Mouse (Mus musculus): ENCODE data around the gene Atat1.

The Atat1 gene

GRCm38 (mm10) chr17:35918276-35919059 lies 8.6 kb upstream of the Atat1 start:
- in situ Hi-C loops (cut with MboI, MseI) = no loop called here

- in situ Hi-C loops (cut with MboI, MseI) = no loop called here
These were observed 7.8 kb upstream of the Atat1 start for GRCm38 (mm10) chr17:35917463-35918251.

- in situ Hi-C loops (cut with MboI, MseI) = no loop called here
These were observed 7.2 kb upstream of the Atat1 start for GRCm38 (mm10) chr17:35917143-35917462.

- in situ Hi-C loops (cut with MboI, MseI) = no loop called here
These were observed 6.6 kb upstream of the Atat1 start, which contains the start of the genes Mrps18b and Ppp1r10 for GRCm38 (mm10) chr17:35916297-35917142. Gene Mrps18b (minus strand): TSS chr17:35916389. Gene Ppp1r10 (plus strand): TSS chr17:35916434.

- in situ Hi-C loops (cut with MboI, MseI) = no loop called here
These were observed 5.8 kb upstream of the Atat1 start for GRCm38 (mm10) chr17:35915538-35916296.

GRCm38 (mm10) chr17:35914975-35915374 lies 5.1 kb upstream of the Atat1 start:
- in situ Hi-C loops (cut with MboI, MseI) = no loop called here

GRCm38 (mm10) chr17:35909186-35909918 lies 523 bp downstream of the Atat1 start:
- in situ Hi-C loops (cut with MboI, MseI) = loop anchor here (5.0 kb wide), 2 partner anchors 42 to 72 kb away; partner anchors contain the start of genes Ppp1r18 and Tubb5

- in situ Hi-C loops (cut with MboI, MseI) = loop anchor here (5.0 kb wide), 2 partner anchors 40 to 70 kb away; partner anchors contain the start of genes Ppp1r18 and Tubb5
These were observed 2.3 kb downstream of the Atat1 start for GRCm38 (mm10) chr17:35907609-35908008.

- in situ Hi-C loops (cut with MboI, MseI) = loop anchor here (5.0 kb wide), 2 partner anchors 38 to 68 kb away; partner anchors contain the start of genes Ppp1r18 and Tubb5
These were observed 4.3 kb downstream of the Atat1 start for GRCm38 (mm10) chr17:35905587-35905986.

GRCm38 (mm10) chr17:35903992-35904355 lies 5.9 kb downstream of the Atat1 start:
- in situ Hi-C loops (cut with MboI, MseI) = no loop called here

- in situ Hi-C loops (cut with MboI, MseI) = no loop called here
These were observed 6.4 kb downstream of the Atat1 start for GRCm38 (mm10) chr17:35903343-35903991.

- in situ Hi-C loops (cut with MboI, MseI) = no loop called here
These were observed 9.2 kb downstream of the Atat1 start for GRCm38 (mm10) chr17:35900636-35901035.

- in situ Hi-C loops (cut with MboI, MseI) = no loop called here
These were observed 12.0 kb downstream of the Atat1 start for GRCm38 (mm10) chr17:35897644-35898573.

- in situ Hi-C loops (cut with MboI, MseI) = no loop called here
These were observed 12.9 kb downstream of the Atat1 start, which contains the start of gene 2310061I04Rik for GRCm38 (mm10) chr17:35896781-35897643. Gene 2310061I04Rik (minus strand): TSS chr17:35897431.

- in situ Hi-C loops (cut with MboI, MseI) = no loop called here
These were observed 22.1 kb downstream of the Atat1 start for GRCm38 (mm10) chr17:35887725-35888124.

GRCm38 (mm10) chr17:35883777-35884176 lies 26.1 kb downstream of the Atat1 start:
- in situ Hi-C loops (cut with MboI, MseI) = no loop called here

GRCm38 (mm10) chr17:35882924-35883323 lies 27.0 kb downstream of the Atat1 start:
- in situ Hi-C loops (cut with MboI, MseI) = no loop called here
